Mouse (Mus musculus) lung, adult 2 months (tissue): ENCODE data around the gene Elovl2. TPM values are rescaled to one million over a fixed set of nuclear protein-coding genes. Genes with fewer than 3 reads are reported as not detected.
A peak's percentile ranks its signal among the peaks of the same experiment; 100 is the strongest.

ENCODE experiments used
- DNase-seq: peaks from one replicate; pipeline ENCODE4 v3.0.0; 2022
- H3K4me1 ChIP-seq: fragments of 200-500 bp; 2 replicates; pipeline ENCODE4 v1.6.1; 2011; ENCODE audit warnings: low read length; ENCODE audit not compliant: control insufficient read depth, insufficient read depth
- H3K4me3 ChIP-seq: fragments of 200-500 bp; replicated peaks from 2 replicates; pipeline ENCODE3; 2011; ENCODE audit warnings: low read depth, mild to moderate bottlenecking, control low read depth, low read length; ENCODE audit errors: extremely low read depth
- CTCF ChIP-seq: fragments of 200-500 bp; IDR thresholded peaks from 2 replicates; pipeline ENCODE4 v1.5.1; 2011; ENCODE audit warnings: mild to moderate bottlenecking, low read length, control low read depth; ENCODE audit not compliant: insufficient read depth
- POLR2A ChIP-seq: fragments of 200-500 bp; IDR thresholded peaks from 2 replicates; pipeline ENCODE4 v1.6.1; 2011; ENCODE audit warnings: low read depth, mild to moderate bottlenecking, control low read depth, low read length, borderline replicate concordance; ENCODE audit errors: extremely low read depth
- WGBS: fragments of 180-500 bp; shearing (Covaris S2); methylation state at CpG from one replicate; pipeline ENCODE4 v1.1.7; 2018; 5-methylcytosine and 5-hydroxymethylcytosine counted together
- polyA plus RNA-seq: library from polyadenylated mRNA; depleted of rRNA; stranded (reverse); fragments of >200 nt; gene quantifications from 2 replicates; pipeline ENCODE4 v1.2.3, GENCODE M21; 2012; rRNA removed

Elovl2 gene
- polyA plus RNA-seq, 1 experiment, result 0.08 TPM

DNA sequence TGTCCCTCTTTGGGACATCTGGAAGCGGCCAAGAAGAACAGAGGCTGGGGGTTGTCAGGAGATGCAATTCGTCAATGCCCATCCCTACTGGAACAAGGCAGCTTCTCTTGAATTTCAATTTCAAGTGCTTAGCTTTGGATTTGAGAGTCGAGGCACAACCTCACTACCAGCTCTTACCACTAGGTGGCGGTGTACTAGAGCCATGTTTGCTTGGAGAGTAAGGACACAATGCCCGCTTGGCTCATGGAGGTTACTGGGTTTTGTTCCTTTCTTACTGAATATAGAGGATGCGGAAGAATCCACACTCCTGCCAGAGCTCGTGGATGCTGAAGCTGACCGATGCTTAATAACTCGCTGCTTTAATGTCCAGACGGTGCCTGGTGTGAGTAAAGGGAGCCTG is 73.9 kb downstream of the Elovl2 start:
- TF ChIP-seq POLR2A (no peak), CTCF (peak; percentile 78)
- Histone ChIP-seq H3K4me1 (no peaks in the 10 kb centered on the region), H3K4me3 (no peak overlapping the region)
- peak; percentile 59 for DNase-seq
- 71% methylated on average over 10 of the region's 10 CpGs for WGBS

DNA sequence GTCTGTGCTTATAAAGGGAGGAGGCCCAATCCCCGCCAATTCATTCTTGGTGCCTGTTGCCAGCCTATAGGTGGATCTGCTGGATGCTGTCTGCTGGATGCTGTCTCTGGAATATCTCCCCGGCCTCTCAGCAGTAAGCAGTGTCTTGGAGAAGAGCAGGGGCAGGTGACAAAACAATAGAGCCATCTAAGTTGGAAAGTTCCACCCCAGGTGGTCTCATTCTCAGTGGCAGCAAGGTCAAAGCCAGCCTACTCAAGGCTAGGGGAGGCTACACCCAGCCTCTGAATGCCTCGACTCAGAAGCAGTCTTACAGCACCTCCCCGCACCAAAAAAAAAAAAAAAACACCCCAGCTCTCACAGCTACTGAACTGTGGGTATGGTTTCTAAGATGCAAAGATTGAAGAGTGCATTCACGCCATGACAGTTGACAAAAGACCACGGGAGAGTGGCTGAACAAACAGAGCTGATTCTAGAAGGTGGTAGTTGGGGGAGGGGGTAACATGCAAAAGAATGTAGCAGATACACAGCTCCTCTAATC is 74.7 kb downstream of the Elovl2 start:
- TF ChIP-seq POLR2A (no peak), CTCF (no peak)
- H3K4me1 ChIP-seq, result no peaks in the 10 kb centered on the region
- H3K4me3 ChIP-seq, result no peak overlapping the region
- WGBS, result 66% methylated on average over 6 of the region's 6 CpGs
- no peak for DNase-seq

- TF ChIP-seq CTCF, result peak; percentile 82
- no peak for TF ChIP-seq POLR2A
- WGBS, result 6% methylated on average over 6 of the region's 6 CpGs
- no peak overlapping the region for H3K4me3 ChIP-seq
- DNase-seq, result peak; percentile 41
- H3K4me1 ChIP-seq, result no peaks in the 10 kb centered on the region
These were observed 85.3 kb downstream of the Elovl2 start for GRCm38 (mm10) chr13:41134901-41135300.

Other genes starting within 250 kb of the Elovl2 start
- 33.4 and 36.1 TPM in 2 replicates for gene Pak1ip1, start 219.4 kb downstream of the Elovl2 start, polyA plus RNA-seq
- 66.5 and 83.5 TPM in 2 replicates for gene Tmem14c, start 204.1 kb downstream of the Elovl2 start, polyA plus RNA-seq
- gene Mak, start 140.7 kb downstream of the Elovl2 start, polyA plus RNA-seq, result 2.8 and 4.1 TPM in 2 replicates
- 0.05 TPM in 1 of 2 replicates, not detected in the other for gene Gcm2, start 109.4 kb downstream of the Elovl2 start, polyA plus RNA-seq
- gene Sycp2l, start 106.1 kb downstream of the Elovl2 start, polyA plus RNA-seq, result not detected in 2 replicates
- 5.7 and 6.5 TPM in 2 replicates for gene Smim13, start 29.4 kb upstream of the Elovl2 start, polyA plus RNA-seq
- gene Gm17364, start 53.6 kb upstream of the Elovl2 start, polyA plus RNA-seq, result not detected in 2 replicates